Mouse (Mus musculus): ENCODE data around the gene Dcdc2a. TPM values are rescaled to one million over a fixed set of nuclear protein-coding genes. Genes with fewer than 3 reads are reported as not detected.

Gene Dcdc2a
- under 1 TPM in 1 of 2 experiments, not detected in 1; 0.04 TPM for polyA plus RNA-seq (2012; fragmentation: generic; extraction: Trizol)

DNA sequence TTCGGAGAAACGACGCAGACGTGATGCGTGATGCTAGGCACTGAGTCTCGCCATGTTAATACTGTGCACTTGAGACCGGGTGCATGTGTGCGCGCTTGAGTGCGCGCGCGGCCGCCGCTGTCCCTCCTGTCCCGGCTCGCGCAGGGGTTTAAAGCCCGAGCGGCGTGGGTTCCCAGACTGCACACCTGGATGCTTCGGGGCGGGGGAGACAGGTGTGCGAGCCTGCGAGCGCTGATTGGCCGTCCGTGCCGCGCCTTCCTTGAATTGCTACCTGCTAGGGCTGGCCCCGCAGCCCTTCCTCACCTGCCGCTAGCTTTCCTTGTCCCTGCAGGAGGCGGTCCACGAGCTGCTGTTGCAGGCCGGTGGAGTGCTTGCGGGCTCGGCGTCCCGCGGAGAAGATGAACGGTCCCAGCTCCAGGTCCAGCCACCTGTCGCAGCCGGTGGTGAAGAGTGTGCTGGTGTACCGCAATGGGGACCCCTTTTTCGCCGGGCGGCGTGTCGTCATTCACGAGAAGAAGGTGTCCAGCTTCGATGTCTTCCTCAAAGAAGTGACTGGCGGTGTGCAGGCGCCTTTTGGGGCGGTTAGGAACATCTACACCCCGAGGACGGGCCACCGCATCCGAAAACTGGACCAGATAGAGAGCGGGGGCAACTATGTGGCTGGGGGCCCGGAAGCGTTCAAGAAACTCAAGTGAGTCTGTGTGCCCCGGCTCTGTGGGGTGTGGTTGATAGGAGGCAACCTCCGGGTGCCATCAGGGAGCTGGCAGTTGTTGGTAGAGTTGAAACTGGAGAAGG, at the start of gene Dcdc2a:
Gene Dcdc2a, plus strand, starts transcription at position 132 of the 795 bp plus-strand sequence.

GRCm38 (mm10) chr13:25019793-25020539, 35.8 kb upstream of the Dcdc2a start, which contains the start of gene Mrs2:
TSS of gene Mrs2 (minus strand) at chr13:25020379.

Other genes starting within 250 kb of the Dcdc2a start
- 10 to 100 TPM; 15.9 to 78.4 TPM for gene Acot13, start 224.5 kb upstream of the Dcdc2a start, polyA plus RNA-seq (2012; fragmentation: generic; extraction: Trizol)
- 1 to 10 TPM; 1.1 to 6.0 TPM for gene Tdp2, start 224.3 kb upstream of the Dcdc2a start, polyA plus RNA-seq (2012; fragmentation: generic; extraction: Trizol)
- under 1 TPM in 1 of 2 experiments, not detected in 1; 0.04 TPM for gene D130043K22Rik, start 210.9 kb upstream of the Dcdc2a start, polyA plus RNA-seq (2012; fragmentation: generic; extraction: Trizol)
- gene Aldh5a1, start 118.3 kb upstream of the Dcdc2a start, polyA plus RNA-seq (2012; fragmentation: generic; extraction: Trizol) = 1 to 10 TPM in 1 of 2 experiments, under 1 TPM in 1; 0.97 to 2.0 TPM
- under 1 TPM; 0.01 to 0.83 TPM for gene Gpld1, start 112.9 kb upstream of the Dcdc2a start, polyA plus RNA-seq (2012; fragmentation: generic; extraction: Trizol)
- 1 to 10 TPM; 4.5 to 5.3 TPM for gene Mrs2, start 35.6 kb upstream of the Dcdc2a start, polyA plus RNA-seq (2012; fragmentation: generic; extraction: Trizol)
- not detected for gene Nrsn1, start 214.5 kb downstream of the Dcdc2a start, polyA plus RNA-seq (2012; fragmentation: generic; extraction: Trizol)

Measured in C3H10T1/2 (cell line).